Mouse (Mus musculus) gastrocnemius, postnatal 14 days (tissue): ENCODE results near the gene Slc25a28. TPM values are rescaled to one million over a fixed set of nuclear protein-coding genes. Genes with fewer than 3 reads are reported as not detected.

Experiments used
- DNase-seq: peaks from one replicate; pipeline ENCODE4 v3.0.0; 2021; ENCODE audit warnings: mixed read lengths
- intact Hi-C: fragments of 180-260 bp; cut with DNase I; formaldehyde crosslinking; loops from one replicate; pipeline ENCODE4 v1.15.1; 2025; ENCODE audit warnings: low total_unique reads
- total RNA-seq, 2 experiments: library from RNA; stranded (reverse); gene quantifications; 2 replicates each; pipeline ENCODE4 v1.2.3; 2021

Slc25a28 gene
- total RNA-seq, 2 experiments from 2014 or later, result 17.0 to 18.8 TPM

GRCm38 (mm10) chr19:43648343-43648742, 26.3 kb downstream of the Slc25a28 start:
- intact Hi-C loops, result no loop called here
- no peak for DNase-seq

- no peak for DNase-seq
- intact Hi-C loops, result no loop called here
Measured at GRCm38 (mm10) chr19:43647261-43647660, 27.4 kb downstream of the Slc25a28 start.

- DNase-seq, result no peak
- intact Hi-C loops, result no loop called here
Measured at GRCm38 (mm10) chr19:43646852-43647251, 27.8 kb downstream of the Slc25a28 start.

GRCm38 (mm10) chr19:43645508-43645907, 29.2 kb downstream of the Slc25a28 start:
- intact Hi-C loops, result no loop called here
- no peak for DNase-seq

- DNase-seq, result no peak
- intact Hi-C loops, result no loop called here
Measured at GRCm38 (mm10) chr19:43642843-43643242, 31.8 kb downstream of the Slc25a28 start.

GRCm38 (mm10) chr19:43641833-43642232, 32.8 kb downstream of the Slc25a28 start:
- DNase-seq, result no peak
- intact Hi-C loops, result no loop called here

- DNase-seq, result peak; percentile 85
- intact Hi-C loops, result loop anchor here (5.0 kb wide), 1 partner anchor 132 kb away; no protein-coding TSS in a partner anchor
Measured at GRCm38 (mm10) chr19:43630466-43631251, 44.0 kb downstream of the Slc25a28 start.

- intact Hi-C loops, result no loop called here
Measured at GRCm38 (mm10) chr19:43629088-43629487, 45.6 kb downstream of the Slc25a28 start.

GRCm38 (mm10) chr19:43627345-43627744, 47.3 kb downstream of the Slc25a28 start:
- intact Hi-C loops, result no loop called here

More at GRCm38 (mm10) chr19:43629088-43629487, 45.6 kb downstream of the Slc25a28 start:
- no peak for DNase-seq

GRCm38 (mm10) chr19:43626160-43626559, 48.5 kb downstream of the Slc25a28 start:
- no peak for DNase-seq
- intact Hi-C loops, result no loop called here

More at GRCm38 (mm10) chr19:43627345-43627744, 47.3 kb downstream of the Slc25a28 start:
- no peak for DNase-seq

GRCm38 (mm10) chr19:43623913-43624312, 50.8 kb downstream of the Slc25a28 start:
- intact Hi-C loops, result no loop called here
- no peak for DNase-seq

GRCm38 (mm10) chr19:43619916-43620479, 54.7 kb downstream of the Slc25a28 start:
- intact Hi-C loops, result no loop called here
- DNase-seq, result no peak

GRCm38 (mm10) chr19:43618505-43619030, 56.1 kb downstream of the Slc25a28 start:
- intact Hi-C loops, result no loop called here
- no peak for DNase-seq

- no peak for DNase-seq
- intact Hi-C loops, result no loop called here
Measured at GRCm38 (mm10) chr19:43617761-43618349, 56.8 kb downstream of the Slc25a28 start.

GRCm38 (mm10) chr19:43616889-43617288, 57.8 kb downstream of the Slc25a28 start:
- no peak for DNase-seq
- intact Hi-C loops, result no loop called here

- no peak for DNase-seq
- intact Hi-C loops, result no loop called here
Measured at GRCm38 (mm10) chr19:43616415-43616861, 58.2 kb downstream of the Slc25a28 start.

GRCm38 (mm10) chr19:43615571-43616414, 58.9 kb downstream of the Slc25a28 start:
- DNase-seq, result no peak
- intact Hi-C loops, result no loop called here

GRCm38 (mm10) chr19:43615074-43615445, 59.6 kb downstream of the Slc25a28 start:
- no peak for DNase-seq
- intact Hi-C loops, result no loop called here

GRCm38 (mm10) chr19:43614341-43615073, 60.2 kb downstream of the Slc25a28 start:
- intact Hi-C loops, result no loop called here
- DNase-seq, result no peak
